Mouse (Mus musculus): ENCODE measurements around the gene Khdrbs1. TPM values are rescaled to one million over a fixed set of nuclear protein-coding genes. Genes with fewer than 3 reads are reported as not detected.
"Not testable (repeated sequence)": the region's sequence is repeated elsewhere in the genome, so short reads cannot be mapped to it uniquely, and the experiment has no call there.

Gene Khdrbs1
- polyA plus RNA-seq, 1 experiment from 2014 or later, result 95.2 TPM

DNA sequence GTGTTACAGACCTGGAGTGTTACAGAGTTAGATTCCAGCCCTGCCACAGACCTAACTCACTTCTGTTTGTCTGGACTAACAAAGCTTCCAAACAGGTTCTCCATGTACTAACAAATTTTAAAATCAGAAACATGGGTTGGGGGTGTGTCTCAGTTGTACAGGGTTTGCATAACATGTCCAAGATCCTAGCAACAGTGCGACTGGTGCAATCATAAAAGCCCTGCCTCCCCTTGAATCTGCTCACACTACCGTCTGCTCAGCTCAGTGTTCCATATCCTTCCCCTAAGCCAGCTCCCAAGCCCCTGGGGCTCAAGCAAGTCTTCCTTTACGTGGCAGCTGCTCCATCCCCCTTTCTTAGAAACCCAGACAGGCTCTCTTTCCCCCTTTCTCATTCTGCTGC lies 35.4 kb downstream of the Khdrbs1 start:
- no peak for DNase-seq (ENCODE audit: low read depth, low spot score)
- TF ChIP-seq CTCF (IDR thresholded peaks at IDR 0.05), result no peak
- ChIA-PET POLR2A (interaction anchor here (0.6 kb wide), 1 partner anchor 35 kb away, joined by 3 read pairs; the partner anchor contains the start of gene Khdrbs1), CTCF (interaction anchor here (1.1 kb wide), 1 partner anchor 11 kb away, joined by 3 read pairs; no protein-coding TSS in a partner anchor)
- in situ Hi-C loops (cut with MboI; ENCODE audit: low pct_unique_long_range_greater_than_20kb), result loop anchor here (10.0 kb wide), 1 partner anchor 78 kb away; no protein-coding TSS in a partner anchor
- ATAC-seq, result no peak
- no peaks in the 10 kb centered on the region for H3K27me3 ChIP-seq

DNA sequence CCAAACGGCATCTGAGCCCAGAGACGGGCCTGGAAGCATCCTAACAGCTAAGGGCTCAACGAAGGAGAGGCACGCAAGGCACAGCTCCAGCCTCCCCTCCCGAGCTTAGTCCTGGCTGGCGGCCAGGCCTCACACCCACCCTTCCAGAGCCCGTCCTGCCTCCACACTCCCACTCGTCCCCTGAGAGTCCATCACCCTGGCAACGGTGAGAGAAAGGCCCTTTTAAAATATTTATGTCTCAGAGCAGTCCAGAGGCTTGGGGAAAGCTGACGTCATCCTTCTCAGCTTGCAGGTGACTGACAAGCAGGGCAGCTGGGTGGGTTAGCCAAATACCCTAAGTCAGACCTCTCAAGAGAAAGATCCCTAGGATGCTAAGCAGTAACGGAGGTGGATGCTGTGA lies 39.6 kb downstream of the Khdrbs1 start:
- in situ Hi-C loops (cut with MboI; ENCODE audit: low pct_unique_long_range_greater_than_20kb), result loop anchor here (10.0 kb wide), 1 partner anchor 82 kb away; no protein-coding TSS in a partner anchor
- ChIA-PET POLR2A (no interaction called here), CTCF (interaction anchor here (1.5 kb wide), 1 partner anchor 9 kb away, joined by 5 read pairs; no protein-coding TSS in a partner anchor)
- no peak for ATAC-seq
- DNase-seq (ENCODE audit: low read depth, low spot score), result no peak
- no peak for TF ChIP-seq CTCF (IDR thresholded peaks at IDR 0.05)
- no peaks in the 10 kb centered on the region for H3K27me3 ChIP-seq

DNA sequence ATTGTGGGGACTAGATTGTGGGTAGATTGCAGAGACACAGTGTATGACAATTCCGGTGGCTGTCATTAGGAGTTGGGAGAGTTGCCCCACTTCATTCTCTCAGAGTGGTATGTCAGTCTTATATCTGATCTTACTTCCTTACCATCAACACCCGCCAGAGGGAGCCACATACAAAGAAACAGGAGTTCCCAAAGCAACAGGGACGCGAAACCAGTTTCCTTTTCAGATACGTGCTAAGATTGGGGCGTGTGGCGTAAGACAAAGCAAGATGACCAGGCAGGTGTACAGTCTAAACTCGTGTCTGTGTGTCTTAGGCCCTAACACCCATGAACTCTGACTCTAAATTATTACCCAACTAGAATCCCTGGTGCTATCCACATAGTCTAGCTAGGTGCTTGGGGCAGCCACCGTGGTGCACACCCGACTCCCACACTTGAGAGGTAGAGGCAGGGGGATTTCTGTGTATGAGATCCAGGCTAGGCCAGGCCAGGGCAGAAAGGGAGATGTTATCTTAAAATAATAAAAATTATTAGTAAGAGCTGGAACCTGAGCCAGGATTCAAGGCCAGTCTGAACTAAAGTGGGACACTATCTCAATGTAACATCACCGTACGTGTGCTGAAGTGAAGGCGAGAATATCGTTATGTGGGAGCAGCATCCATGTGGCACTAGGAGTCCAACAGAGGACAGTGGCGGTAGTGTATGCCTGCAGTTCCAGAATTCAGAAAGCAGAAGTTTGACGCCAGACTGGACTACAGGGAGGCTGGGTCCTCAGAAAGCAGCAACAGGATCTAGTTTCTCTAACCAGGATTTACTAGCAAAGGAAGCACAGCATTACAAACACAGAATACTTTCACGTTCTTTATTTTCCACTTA lies 40.4 kb downstream of the Khdrbs1 start:
- ChIA-PET CTCF (interaction anchor here (1.5 kb wide), 1 partner anchor 10 kb away, joined by 5 read pairs; no protein-coding TSS in a partner anchor), POLR2A (no interaction called here)
- in situ Hi-C loops (cut with MboI; ENCODE audit: low pct_unique_long_range_greater_than_20kb), result loop anchor here (10.0 kb wide), 1 partner anchor 83 kb away; no protein-coding TSS in a partner anchor
- no peak for TF ChIP-seq CTCF (IDR thresholded peaks at IDR 0.05)
- ATAC-seq (peak; percentile 33), DNase-seq (ENCODE audit: low read depth, low spot score) (no peak)
- no peaks in the 10 kb centered on the region for H3K27me3 ChIP-seq

DNA sequence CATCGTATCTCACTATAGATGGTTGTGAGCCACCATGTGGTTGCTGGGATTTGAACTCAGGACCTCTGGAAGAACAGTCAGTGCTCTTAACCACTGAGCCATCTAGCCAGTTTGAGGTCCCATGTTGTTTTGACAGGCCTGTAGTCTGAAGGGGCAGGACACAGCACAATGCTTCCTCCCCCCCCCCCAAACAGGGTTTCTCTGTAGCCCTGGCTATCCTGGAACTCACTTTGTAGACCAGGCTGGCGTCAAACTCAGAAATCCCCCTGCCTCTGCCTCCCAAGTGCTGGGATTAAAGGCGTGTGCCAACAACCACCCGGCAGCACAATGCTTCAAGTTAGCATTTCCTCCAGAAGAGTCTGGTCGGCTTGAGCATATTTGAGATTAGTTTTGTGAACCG lies 41.4 kb downstream of the Khdrbs1 start:
- DNase-seq (ENCODE audit: low read depth, low spot score); POLR2A ChIA-PET; H3K27me3 ChIP-seq; ATAC-seq: not testable (repeated sequence)
- CTCF ChIA-PET, result interaction anchor here (0.6 kb wide), 1 partner anchor 52 kb away, joined by 4 read pairs; no protein-coding TSS in a partner anchor
- in situ Hi-C loops (cut with MboI; ENCODE audit: low pct_unique_long_range_greater_than_20kb), result loop anchor here (10.0 kb wide), 1 partner anchor 84 kb away; no protein-coding TSS in a partner anchor

DNA sequence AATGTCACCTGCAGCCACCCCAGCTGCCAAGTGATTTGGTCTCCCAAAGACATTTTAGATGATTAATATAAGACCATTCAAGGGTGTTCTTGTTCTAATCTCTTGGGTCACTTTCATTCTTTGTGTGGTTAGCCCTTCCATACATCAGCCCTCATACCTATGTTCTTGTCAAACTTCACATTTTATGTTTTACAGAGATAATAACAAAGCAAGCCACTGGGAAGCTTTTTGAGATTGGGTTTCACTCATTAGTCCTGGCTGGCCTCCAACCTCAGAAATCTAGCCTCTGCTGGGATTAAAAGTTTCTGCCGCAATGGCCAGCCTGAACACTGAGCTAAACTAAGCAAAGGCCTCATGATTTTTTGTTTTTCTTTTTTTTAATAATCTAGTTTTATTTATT lies 41.9 kb downstream of the Khdrbs1 start:
- H3K27me3 ChIP-seq, result no peaks in the 10 kb centered on the region
- DNase-seq (ENCODE audit: low read depth, low spot score), result no peak
- no peak for ATAC-seq
- ChIA-PET CTCF (interaction anchor here (0.6 kb wide), 1 partner anchor 53 kb away, joined by 4 read pairs; no protein-coding TSS in a partner anchor), POLR2A (no interaction called here)
- in situ Hi-C loops (cut with MboI; ENCODE audit: low pct_unique_long_range_greater_than_20kb), result loop anchor here (10.0 kb wide), 1 partner anchor 85 kb away; no protein-coding TSS in a partner anchor
- no peak for TF ChIP-seq CTCF (IDR thresholded peaks at IDR 0.05)

DNA sequence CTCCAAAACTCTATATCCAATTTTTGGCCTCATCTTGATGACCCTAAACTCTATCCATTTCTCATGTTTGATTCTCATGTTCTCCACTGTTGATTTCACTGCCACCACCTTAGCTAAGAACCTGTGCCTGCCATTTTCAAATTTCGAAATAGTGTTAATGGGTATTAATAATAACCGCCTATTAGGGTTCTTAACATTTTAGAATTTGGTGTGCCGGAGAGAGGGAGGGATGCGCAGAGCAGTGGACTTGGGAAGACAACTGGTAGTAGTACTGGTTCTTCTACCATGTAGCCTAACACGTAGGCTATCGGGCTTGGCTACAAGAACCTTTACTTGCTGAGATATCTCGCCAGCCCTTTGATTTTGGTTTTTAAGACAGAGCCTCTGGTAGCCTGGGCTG lies 44.9 kb downstream of the Khdrbs1 start:
- no peaks in the 10 kb centered on the region for H3K27me3 ChIP-seq
- POLR2A ChIA-PET, result interaction anchor here (0.6 to 1.3 kb wide), 2 partner anchors 18 to 121 kb away, joined by 3 to 5 read pairs; no protein-coding TSS in a partner anchor
- in situ Hi-C loops (cut with MboI; ENCODE audit: low pct_unique_long_range_greater_than_20kb), result no loop called here
- CTCF ChIA-PET, result no interaction called here
- no peak for ATAC-seq
- DNase-seq (ENCODE audit: low read depth, low spot score), result no peak
- TF ChIP-seq CTCF (IDR thresholded peaks at IDR 0.05), result no peak

DNA sequence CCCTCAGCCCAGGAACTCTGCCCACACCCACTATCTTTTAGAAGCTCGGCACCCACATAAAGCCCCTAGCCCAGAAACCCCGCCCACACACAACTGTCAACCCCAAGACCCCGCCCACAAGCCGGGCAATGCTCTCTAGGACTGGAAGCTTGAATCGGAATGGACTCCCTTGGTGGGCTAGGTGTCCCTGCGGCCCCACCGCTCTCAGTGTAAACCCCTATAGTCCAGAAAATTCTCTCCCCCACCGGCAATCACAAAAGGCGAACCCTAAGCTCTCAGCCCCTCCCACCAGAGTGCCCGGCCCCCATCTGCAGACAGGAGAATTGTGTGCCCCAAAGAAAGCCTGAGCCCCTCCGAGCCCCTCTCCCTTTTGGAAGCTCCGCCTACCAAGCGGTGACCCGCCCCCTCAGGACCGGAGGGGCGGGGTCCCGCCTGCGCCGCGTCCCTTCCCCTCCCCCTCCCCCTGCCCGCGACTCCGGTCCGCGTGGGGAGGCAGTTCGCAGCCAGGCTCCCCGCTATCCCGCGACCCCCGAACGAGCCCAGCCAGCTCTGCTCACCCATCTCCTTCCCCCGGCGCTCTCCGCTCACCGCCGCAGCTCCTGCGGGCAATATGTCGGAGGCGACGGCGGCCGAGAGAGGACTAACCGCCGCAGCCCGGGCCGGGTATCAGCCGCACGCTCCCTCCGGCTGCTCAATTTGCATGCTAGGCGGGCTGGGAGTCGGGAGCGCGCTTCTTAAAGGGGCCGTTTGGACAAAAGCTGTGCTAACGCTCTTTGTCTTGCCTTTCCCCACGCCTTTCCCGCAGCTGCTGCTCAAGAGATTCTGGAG lies 45.7 kb downstream of the Khdrbs1 start, which contains the start of gene Tmem39b:
Tmem39b (minus strand) TSS at position 681 of the 828 bp plus-strand sequence.
- no peak for DNase-seq (ENCODE audit: low read depth, low spot score)
- ChIA-PET CTCF (interaction anchor here (0.9 kb wide), 1 partner anchor 17 kb away, joined by 4 read pairs; no protein-coding TSS in a partner anchor), POLR2A (interaction anchor here (1.1 to 1.3 kb wide), 2 partner anchors 17 to 23 kb away, joined by 4 to 5 read pairs; partner anchors contain the start of gene Kpna6)
- in situ Hi-C loops (cut with MboI; ENCODE audit: low pct_unique_long_range_greater_than_20kb), result no loop called here
- ATAC-seq, result peak; percentile 78
- no peaks in the 10 kb centered on the region for H3K27me3 ChIP-seq
- no peak for TF ChIP-seq CTCF (IDR thresholded peaks at IDR 0.05)

DNA sequence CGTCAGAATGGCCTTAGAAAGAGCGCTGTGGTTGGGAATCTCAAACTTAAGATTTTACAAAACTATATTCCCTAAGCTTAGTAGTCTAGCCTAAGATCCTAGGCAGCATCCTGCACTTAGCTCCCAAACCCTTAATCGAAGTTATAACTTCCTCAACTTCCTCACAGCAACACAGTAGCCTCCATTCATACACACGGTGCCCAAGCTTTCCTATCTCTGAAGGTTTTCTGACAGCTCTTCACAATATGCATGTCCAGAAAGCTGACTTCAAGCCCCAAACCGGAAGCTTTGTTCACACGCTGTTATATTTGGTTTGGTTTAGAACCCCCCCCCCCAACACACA lies 46.3 kb downstream of the Khdrbs1 start:
- no peak for TF ChIP-seq CTCF (IDR thresholded peaks at IDR 0.05)
- DNase-seq (ENCODE audit: low read depth, low spot score) (no peak), ATAC-seq (no peak)
- no peaks in the 10 kb centered on the region for H3K27me3 ChIP-seq
- POLR2A ChIA-PET, result interaction anchor here (1.1 to 1.3 kb wide), 2 partner anchors 17 to 23 kb away, joined by 4 to 5 read pairs; partner anchors contain the start of gene Kpna6
- in situ Hi-C loops (cut with MboI; ENCODE audit: low pct_unique_long_range_greater_than_20kb), result no loop called here
- CTCF ChIA-PET, result interaction anchor here (0.9 kb wide), 1 partner anchor 17 kb away, joined by 4 read pairs; no protein-coding TSS in a partner anchor

DNA sequence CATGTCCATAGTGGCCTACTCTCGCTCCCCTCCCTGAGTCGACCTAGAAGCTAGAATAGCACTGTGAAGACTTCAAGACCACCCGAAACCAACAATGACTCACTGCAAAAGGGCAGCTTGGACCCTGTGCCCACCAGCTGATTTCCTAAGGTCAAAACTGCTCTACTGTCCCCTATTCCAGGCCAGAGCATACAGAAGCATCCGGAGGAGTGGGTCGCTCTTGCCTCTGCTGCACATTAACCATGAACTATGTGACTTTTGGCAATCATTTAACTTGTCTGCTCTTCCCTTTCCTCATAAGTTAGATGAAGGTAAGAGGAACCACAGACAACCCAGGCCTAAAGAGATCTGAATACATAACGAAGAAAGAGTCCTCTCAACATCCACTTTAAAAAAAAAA lies 57.6 kb downstream of the Khdrbs1 start:
- ChIA-PET CTCF (no interaction called here), POLR2A (no interaction called here)
- no peaks in the 10 kb centered on the region for H3K27me3 ChIP-seq
- no peak for ATAC-seq
- no peak for TF ChIP-seq CTCF (IDR thresholded peaks at IDR 0.05)
- in situ Hi-C loops (cut with MboI; ENCODE audit: low pct_unique_long_range_greater_than_20kb), result no loop called here
- no peak for DNase-seq (ENCODE audit: low read depth, low spot score)

DNA sequence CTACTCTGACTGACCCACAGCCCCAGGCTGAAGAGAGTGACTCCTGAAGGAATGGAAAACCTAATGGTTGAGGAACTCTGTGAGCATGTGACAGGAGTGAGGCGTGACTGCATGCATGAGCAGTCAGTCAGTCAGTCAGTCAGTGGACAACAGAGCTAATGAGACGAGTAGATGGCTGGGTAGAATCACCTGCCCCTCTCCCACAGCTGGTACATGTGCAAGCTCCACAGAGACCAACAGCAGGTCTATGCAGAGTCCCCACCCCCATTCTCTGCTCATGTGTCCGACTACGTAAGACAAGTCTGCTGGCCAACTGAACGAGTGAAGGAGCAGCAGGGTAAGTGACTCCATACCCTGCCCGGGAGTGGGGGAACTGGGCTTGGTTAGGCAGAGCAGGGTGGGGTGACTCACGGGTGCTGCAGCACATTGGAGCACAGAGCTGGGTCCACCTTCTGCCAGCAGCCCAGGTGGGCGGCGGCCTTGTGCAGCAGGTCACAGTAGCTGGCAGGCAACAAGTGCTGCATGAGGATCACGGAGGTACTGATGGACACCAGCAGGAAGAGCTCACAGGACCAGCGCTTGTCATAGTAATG lies 58.1 kb downstream of the Khdrbs1 start:
- TF ChIP-seq CTCF (IDR thresholded peaks at IDR 0.05), result no peak
- DNase-seq (ENCODE audit: low read depth, low spot score), result no peak
- CTCF ChIA-PET, result no interaction called here
- no peaks in the 10 kb centered on the region for H3K27me3 ChIP-seq
- POLR2A ChIA-PET, result no interaction called here
- ATAC-seq, result no peak
- in situ Hi-C loops (cut with MboI; ENCODE audit: low pct_unique_long_range_greater_than_20kb), result no loop called here
